Mouse (Mus musculus) kidney, postnatal 14 days (tissue): ENCODE data around the gene Thra.
"Not testable (repeated sequence)": the region's sequence is repeated elsewhere in the genome, so short reads cannot be mapped to it uniquely, and the experiment has no call there.

Experiments
- DNase-seq: peaks from one replicate; pipeline ENCODE4 v3.0.0; 2022; ENCODE audit warnings: mixed read lengths

Thra gene

GRCm38 (mm10) chr11:98717904-98718303 is 22.5 kb upstream of the Thra start:
- peak; percentile 77 for DNase-seq

- no peak for DNase-seq
These were observed 19.7 kb upstream of the Thra start for GRCm38 (mm10) chr11:98720756-98721155.

DNA sequence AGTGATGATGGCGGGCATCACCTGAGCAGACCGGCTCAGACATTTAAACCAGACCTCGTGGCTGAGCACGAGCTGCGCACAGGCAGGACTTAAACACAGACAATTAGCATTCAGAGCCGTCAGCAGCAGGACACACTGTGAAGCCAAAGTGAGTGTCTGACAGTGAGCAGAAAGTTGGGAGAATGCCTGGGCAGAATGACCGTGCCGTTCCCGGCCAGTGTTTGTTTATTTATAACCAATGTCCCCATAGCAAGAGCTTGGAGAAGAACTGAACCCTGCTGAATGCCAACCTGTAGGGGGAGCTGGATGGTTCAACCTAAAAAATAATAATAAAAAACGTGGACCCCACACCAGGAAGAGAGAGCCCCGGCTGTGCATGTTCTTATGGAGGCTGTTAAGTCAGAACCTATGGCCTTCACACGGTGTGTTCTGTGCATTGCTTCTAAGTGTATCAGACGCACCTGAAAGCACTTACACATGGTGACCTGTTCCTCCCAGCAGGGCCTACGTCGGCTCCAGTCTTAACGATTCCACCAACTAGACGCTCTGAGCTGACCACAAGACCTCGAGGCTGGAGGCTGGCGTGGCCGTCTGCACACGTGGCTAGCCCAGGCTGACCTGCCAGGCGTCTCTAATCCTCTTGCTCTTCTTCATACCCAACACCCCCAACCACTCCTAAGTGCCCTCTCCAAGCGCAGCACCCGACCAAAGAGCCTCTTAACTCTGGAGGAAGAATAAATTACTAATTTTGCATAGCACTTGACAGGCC is 18.8 kb upstream of the Thra start:
- peak; percentile 81 for DNase-seq

GRCm38 (mm10) chr11:98723098-98723497 is 17.3 kb upstream of the Thra start:
- no peak for DNase-seq

DNA sequence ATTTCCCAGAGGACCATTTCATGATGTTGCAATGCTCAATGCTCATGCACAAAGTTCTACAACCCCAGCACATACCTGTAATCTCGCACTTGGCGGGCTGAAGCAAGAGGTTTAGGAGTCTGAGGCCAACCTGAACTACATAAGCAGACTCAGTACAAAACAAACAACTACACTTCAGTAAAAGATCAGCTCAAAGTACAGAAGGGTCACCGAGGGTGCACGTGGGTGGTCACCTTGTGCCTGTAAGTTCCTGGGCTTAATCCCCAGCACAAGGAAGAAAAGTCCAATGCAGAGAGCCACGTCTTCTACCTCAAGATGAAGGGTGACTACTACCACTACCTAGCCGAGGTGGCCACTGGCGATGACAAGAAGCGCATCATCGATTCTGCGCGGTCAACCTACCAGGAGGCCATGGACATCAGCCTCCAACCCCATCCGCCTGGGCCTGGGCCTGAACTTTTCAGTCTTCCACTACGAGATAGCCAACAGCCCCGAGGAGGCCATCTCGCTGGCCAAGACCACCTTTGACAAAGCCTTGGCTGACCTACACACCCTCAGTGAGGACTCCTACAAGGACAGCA is 14.4 kb upstream of the Thra start:
- DNase-seq, result no peak

DNA sequence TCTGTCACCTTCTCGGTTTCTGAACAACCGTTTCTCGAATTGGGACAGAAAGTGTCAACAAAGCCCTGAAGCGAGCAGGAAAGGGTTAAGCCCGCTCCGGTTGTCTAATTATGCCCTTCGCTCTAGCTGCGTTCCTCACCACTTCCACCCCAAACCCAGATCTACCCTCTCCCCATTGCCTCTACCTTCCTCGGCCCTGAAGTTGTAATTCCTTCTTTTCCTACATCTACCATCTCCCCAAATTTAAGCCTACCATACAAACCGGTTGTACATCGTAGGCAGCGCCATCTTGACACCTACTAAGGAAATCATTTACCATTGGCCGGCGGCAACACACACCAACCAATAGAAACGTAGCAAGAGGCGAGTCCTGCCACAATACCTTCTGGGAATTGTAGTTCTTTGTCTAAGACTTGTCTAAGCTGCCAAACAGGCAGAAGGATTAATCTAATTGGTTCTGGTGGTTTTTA is 11.3 kb upstream of the Thra start, which contains the start of gene Med24:
Med24 (minus strand) TSS at position 317 of the 470 bp plus-strand sequence.
- peak; percentile 93 for DNase-seq

GRCm38 (mm10) chr11:98730727-98731126 is 9.7 kb upstream of the Thra start:
- no peak for DNase-seq

- DNase-seq, result no peak
These were observed 9.3 kb upstream of the Thra start for GRCm38 (mm10) chr11:98731134-98731533.

- DNase-seq, result no peak
These were observed 6.4 kb upstream of the Thra start for GRCm38 (mm10) chr11:98734020-98734419.

GRCm38 (mm10) chr11:98735111-98735510 is 5.3 kb upstream of the Thra start:
- no peak for DNase-seq

DNA sequence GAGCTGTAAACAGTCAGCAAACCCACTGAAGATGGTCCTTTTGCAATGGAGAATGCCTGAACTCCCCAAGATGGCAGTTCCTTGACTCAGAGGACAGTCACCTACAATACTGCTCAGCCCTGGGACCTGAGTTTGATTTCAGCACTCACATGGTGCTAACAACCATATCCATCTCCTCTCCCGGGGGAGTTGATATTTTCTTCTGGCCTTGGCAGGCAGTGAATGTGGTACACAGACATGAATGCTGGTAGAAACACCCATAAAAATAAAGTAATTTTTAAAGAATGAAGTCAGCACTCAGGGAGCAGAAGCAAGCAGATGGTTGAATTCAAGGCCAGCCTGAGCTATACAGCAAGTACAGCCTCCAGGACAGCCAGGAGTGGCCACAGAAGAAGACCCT is 4.3 kb upstream of the Thra start:
- no peak for DNase-seq

- not testable (repeated sequence) for DNase-seq
These were observed 3.2 kb upstream of the Thra start for GRCm38 (mm10) chr11:98737220-98737619.

- DNase-seq, result no peak
These were observed 2.0 kb upstream of the Thra start for GRCm38 (mm10) chr11:98738428-98738911.

- no peak for DNase-seq
These were observed 1.5 kb upstream of the Thra start for GRCm38 (mm10) chr11:98738925-98739324.

DNA sequence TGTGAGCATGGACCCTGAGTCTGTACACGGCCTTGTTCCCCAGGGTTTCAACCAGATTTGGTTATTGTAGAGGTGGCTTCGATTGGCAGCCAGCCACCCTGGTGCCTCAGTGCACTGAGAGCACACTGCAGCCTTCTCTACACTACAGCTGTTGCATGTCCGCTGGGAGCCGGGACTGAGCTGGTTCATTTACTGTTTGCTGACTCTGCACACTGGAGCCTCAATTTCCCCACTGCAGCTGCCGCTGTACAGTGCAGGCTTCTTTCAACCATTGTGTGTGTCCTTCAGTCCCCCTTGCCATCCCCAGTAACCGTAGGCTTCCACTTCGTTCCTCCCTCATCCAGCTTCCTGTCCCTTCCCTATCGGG is 429 bp upstream of the Thra start:
- DNase-seq, result no peak

GRCm38 (mm10) chr11:98741051-98741620 is 698 bp downstream of the Thra start:
- no peak for DNase-seq

GRCm38 (mm10) chr11:98741622-98742396 is 1.4 kb downstream of the Thra start:
- DNase-seq, result peak; percentile 92

GRCm38 (mm10) chr11:98742397-98743291 is 2.2 kb downstream of the Thra start:
- peak; percentile 49 for DNase-seq

DNA sequence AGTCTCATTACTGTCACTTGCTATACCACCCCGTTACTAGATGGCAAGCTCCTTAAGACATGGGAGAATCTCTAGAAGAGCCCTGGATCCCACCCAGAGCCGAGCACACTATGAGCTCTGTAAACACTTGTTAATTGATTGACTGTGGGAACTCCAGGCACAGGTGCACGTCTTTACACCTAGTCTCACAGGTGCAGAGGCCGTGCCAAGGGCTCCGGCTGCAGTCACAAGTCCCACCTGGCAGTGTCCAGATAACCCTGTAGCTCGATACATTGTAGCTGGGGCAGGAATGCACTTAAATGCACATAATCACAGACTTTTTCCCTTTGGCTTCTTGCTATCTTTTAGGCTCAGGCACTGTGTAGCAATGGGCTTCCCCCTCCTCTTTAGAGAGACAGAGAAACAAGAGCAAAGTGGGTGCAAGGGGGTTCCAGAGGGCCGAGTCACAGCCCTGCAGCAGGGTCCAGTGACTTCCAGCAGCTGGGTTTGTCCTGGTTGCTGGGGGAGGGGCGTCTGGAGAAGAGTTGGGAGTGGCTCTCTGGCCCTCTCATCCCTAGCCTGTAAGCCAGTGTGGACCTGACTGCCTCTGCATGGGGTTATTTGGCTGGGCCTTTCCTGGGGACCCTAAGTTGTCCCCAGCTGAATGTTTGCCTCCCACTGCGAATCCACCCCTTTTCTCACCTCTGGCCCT is 3.4 kb downstream of the Thra start:
- DNase-seq, result peak; percentile 89

GRCm38 (mm10) chr11:98744456-98745019 is 4.1 kb downstream of the Thra start:
- DNase-seq, result peak; percentile 66
